1 mouse cellular context compared by ENCODE assay signal in genomic region chr1:74304339-74304790, GRCm38 (mm10).
TF ChIP-seq lines count a peak whose summit lies in the region.

No protein-coding gene starts in this region.

TF ChIP-seq in MEL, 35 proteins besides CTCF, POLR2A, EP300 and RAD21 (continued from another document):
- TF ChIP-seq MYB (IDR thresholded peaks at IDR 0.05; ENCODE audit: low read depth, low read length): no peak
- no peak for TF ChIP-seq BHLHE40 (IDR thresholded peaks at IDR 0.05; ENCODE audit: borderline replicate concordance, low read depth, low read length)
- no peak for TF ChIP-seq TBP (IDR thresholded peaks at IDR 0.05; ENCODE audit: low read depth, low read length)
- no peak for TF ChIP-seq NRF1 (IDR thresholded peaks at IDR 0.05; ENCODE audit: insufficient read depth, low read depth, low read length, poor library complexity, severe bottlenecking)
- no peak for TF ChIP-seq GABPA (IDR thresholded peaks at IDR 0.05; ENCODE audit: low read depth, low read length)
